Mouse (Mus musculus): ENCODE data around the gene 2310061N02Rik.
"Not testable (repeated sequence)": the region's sequence is repeated elsewhere in the genome, so short reads cannot be mapped to it uniquely, and the experiment has no call there.

2310061N02Rik gene

GRCm38 (mm10) chr16:88707496-88708012 lies at the start of gene 2310061N02Rik:
TSS of gene 2310061N02Rik (minus strand) at chr16:88707962.
- no peak for DNase-seq (ENCODE audit: low read depth, low spot score)

- not testable (repeated sequence) for DNase-seq (ENCODE audit: low read depth, low spot score)
These were observed 43.8 kb upstream of the 2310061N02Rik start, which contains the start of gene Krtap13 for GRCm38 (mm10) chr16:88751535-88751934. TSS of gene Krtap13 (minus strand) at chr16:88751635.

- no peak for DNase-seq (ENCODE audit: low read depth, low spot score)
These were observed 40.2 kb upstream of the 2310061N02Rik start for GRCm38 (mm10) chr16:88747943-88748342.

GRCm38 (mm10) chr16:88744750-88745340 lies 37.1 kb upstream of the 2310061N02Rik start:
- no peak for DNase-seq (ENCODE audit: low read depth, low spot score)

GRCm38 (mm10) chr16:88735391-88735790 lies 27.6 kb upstream of the 2310061N02Rik start:
- DNase-seq (ENCODE audit: low read depth, low spot score), result no peak

GRCm38 (mm10) chr16:88728812-88729275 lies 21.1 kb upstream of the 2310061N02Rik start, which contains the start of gene Krtap13-1:
TSS of gene Krtap13-1 (plus strand) at chr16:88728862.
- DNase-seq (ENCODE audit: low read depth, low spot score), result no peak

GRCm38 (mm10) chr16:88720031-88720430 lies 12.3 kb upstream of the 2310061N02Rik start:
- DNase-seq (ENCODE audit: low read depth, low spot score), result no peak

- DNase-seq (ENCODE audit: low read depth, low spot score), result no peak
These were observed 8.8 kb upstream of the 2310061N02Rik start for GRCm38 (mm10) chr16:88716549-88716948.

- no peak for DNase-seq (ENCODE audit: low read depth, low spot score)
These were observed 3.5 kb upstream of the 2310061N02Rik start for GRCm38 (mm10) chr16:88711245-88711644.

- peak; percentile 66 for DNase-seq (ENCODE audit: low read depth, low spot score)
These were observed 3.0 kb upstream of the 2310061N02Rik start for GRCm38 (mm10) chr16:88710757-88711156.

GRCm38 (mm10) chr16:88701072-88701864 lies 6.5 kb downstream of the 2310061N02Rik start:
- DNase-seq (ENCODE audit: low read depth, low spot score), result no peak

GRCm38 (mm10) chr16:88696256-88696655 lies 11.5 kb downstream of the 2310061N02Rik start:
- DNase-seq (ENCODE audit: low read depth, low spot score), result no peak

- no peak for DNase-seq (ENCODE audit: low read depth, low spot score)
These were observed 26.5 kb downstream of the 2310061N02Rik start for GRCm38 (mm10) chr16:88681282-88681681.

GRCm38 (mm10) chr16:88679099-88679498 lies 28.7 kb downstream of the 2310061N02Rik start:
- no peak for DNase-seq (ENCODE audit: low read depth, low spot score)

- no peak for DNase-seq (ENCODE audit: low read depth, low spot score)
These were observed 36.2 kb downstream of the 2310061N02Rik start, which contains the start of gene Krtap27-1 for GRCm38 (mm10) chr16:88671571-88671970. TSS of gene Krtap27-1 (minus strand) at chr16:88671671.

- no peak for DNase-seq (ENCODE audit: low read depth, low spot score)
These were observed 50.3 kb downstream of the 2310061N02Rik start for GRCm38 (mm10) chr16:88657426-88657825.
